Mouse (Mus musculus): Measurements from ENCODE around the gene Kat8.
"Not testable (repeated sequence)": the region's sequence is repeated elsewhere in the genome, so short reads cannot be mapped to it uniquely, and the experiment has no call there.

The Kat8 gene

DNA sequence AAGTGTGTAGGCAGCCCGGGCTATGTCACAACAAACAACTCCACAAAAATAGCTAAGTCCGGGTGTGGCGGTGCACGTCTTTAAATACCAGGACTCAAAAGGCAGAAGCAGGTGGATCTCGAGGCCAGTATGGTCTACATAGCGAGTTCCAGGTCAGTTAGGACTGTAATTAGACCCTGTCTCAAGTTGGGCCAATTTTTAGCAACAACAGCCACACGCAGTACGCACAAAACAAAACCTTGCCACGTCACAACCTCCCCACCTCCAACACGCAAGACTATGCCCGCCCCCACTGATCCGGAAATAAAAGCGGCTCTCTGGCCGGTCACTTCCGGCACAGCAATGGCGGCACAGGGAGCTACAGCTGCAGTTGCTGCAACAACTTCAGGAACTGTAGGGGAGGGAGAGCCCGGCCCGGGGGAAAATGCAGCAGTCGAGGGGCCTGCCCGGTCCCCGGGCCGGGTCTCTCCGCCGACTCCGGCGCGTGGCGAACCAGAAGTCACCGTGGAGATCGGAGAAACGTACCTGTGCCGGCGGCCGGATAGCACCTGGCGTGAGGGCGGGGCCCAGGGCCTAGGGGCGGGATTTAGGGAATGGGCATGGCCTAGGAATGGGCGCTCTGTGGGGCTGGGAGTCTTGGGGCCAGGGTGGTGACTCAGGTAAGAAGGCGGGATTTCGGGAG lies at the start of gene Kat8:
Gene Kat8 (plus strand): TSS at position 327 of the 682 bp plus-strand sequence.
- peak; percentile 85 to 89 for DNase-seq (ENCODE audit: low spot score in 2 of 2)

DNA sequence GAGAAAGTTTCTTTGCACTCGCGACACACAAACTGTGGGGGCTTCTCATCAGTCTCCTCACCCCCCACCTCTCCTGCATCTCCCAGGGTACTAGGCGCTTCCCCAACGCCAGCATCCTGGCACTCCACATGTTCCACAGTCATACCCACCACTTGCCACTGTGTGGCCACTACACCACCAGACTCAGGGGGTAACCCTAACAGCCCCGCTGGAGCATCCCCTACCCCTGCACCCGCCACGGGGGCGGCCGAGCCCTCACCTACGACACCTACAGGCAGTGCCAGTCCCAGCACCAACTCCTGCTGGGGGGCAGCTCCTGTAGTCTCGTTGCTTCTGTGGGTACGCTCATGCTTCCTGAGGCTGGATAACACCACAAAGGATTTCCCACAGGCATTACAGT lies 45.9 kb upstream of the Kat8 start:
- no peak for DNase-seq (ENCODE audit: low spot score in 2 of 2)

DNA sequence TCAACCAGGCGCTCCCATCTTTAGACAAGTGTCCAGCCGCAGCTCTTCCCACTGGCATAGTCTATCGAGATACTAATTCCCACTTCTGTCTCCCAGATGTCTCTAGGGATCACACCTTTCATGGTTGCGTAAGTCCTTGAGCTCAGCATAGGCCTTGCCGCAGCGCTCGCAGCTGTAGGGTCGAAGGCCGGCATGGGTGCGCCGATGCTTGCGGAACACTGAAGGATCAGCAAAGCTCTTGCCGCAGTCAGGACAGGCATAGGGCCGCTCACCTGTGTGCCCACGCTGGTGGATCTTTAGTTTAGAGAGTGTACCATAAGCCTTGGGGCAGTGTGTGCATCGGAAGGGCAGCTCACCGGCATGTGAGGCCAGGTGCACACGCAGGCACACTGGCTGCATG lies 44.7 kb upstream of the Kat8 start:
- no peak for DNase-seq (ENCODE audit: low spot score in 2 of 2)

DNA sequence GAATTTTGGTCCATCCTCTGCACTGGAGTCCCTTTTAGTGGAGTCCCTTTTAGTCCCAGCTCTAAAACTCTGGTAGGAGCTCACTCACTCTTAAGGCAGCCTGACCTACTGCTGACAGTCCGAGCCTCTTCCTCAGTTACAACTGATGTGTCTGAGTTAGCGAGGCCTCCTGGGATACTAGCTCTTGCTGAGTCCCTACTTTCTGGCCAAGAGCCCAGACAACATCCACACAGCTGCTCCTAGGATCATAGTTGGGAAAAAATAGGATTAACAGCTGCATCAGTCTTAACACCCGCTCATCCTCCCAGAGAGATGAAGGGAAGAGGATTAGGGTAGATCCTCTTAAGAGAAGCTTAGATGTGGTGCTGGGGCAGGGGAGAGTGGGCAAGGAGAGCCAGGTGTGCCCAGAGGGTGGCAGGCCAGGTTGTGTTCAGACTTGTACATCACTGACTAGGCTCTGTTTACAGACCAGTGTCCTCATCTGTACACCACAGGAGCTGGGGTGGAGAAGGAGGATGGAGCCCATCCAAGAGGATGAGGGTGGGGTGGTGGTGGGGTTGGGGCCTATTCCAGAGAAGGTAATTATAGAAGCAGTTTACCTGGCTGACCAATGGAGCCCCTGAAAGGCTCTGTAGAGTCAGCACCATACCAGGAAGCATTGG lies 43.0 kb upstream of the Kat8 start:
- peak; percentile 22 to 59 for DNase-seq (ENCODE audit: low spot score in 2 of 2)

DNA sequence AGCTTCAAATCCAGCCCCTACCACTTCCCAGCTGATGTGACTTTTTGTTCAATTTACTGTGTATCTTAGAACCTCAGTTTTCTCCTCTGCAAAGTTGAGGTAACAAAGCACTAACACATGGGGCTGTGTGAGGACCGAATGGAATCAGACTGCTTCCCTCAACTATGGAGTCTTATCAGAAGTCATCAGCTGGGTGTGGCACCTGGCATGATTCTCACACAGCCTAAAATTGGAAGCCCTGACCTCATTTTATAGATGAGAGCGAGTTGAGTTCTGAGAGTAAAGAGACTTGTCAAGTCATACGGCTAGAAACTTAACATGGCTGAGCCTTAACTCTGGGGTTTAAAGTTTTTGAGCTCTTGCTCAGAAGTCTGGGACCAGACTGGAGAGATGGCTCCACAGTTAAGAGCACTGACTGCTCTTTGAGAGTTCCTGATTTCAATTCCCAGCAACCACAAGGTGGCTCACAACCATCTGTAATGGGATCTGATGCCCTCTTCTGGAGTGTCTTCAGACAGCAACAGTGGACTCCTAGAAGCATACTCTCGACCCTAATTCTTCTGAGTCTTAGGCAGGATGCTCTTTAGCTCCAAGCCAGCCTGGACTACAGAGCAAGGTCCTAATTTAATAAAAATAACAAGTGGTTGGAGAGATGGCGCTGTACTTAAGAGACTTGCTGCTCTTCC lies 42.0 kb upstream of the Kat8 start:
- no peak for DNase-seq (ENCODE audit: low spot score in 2 of 2)

DNA sequence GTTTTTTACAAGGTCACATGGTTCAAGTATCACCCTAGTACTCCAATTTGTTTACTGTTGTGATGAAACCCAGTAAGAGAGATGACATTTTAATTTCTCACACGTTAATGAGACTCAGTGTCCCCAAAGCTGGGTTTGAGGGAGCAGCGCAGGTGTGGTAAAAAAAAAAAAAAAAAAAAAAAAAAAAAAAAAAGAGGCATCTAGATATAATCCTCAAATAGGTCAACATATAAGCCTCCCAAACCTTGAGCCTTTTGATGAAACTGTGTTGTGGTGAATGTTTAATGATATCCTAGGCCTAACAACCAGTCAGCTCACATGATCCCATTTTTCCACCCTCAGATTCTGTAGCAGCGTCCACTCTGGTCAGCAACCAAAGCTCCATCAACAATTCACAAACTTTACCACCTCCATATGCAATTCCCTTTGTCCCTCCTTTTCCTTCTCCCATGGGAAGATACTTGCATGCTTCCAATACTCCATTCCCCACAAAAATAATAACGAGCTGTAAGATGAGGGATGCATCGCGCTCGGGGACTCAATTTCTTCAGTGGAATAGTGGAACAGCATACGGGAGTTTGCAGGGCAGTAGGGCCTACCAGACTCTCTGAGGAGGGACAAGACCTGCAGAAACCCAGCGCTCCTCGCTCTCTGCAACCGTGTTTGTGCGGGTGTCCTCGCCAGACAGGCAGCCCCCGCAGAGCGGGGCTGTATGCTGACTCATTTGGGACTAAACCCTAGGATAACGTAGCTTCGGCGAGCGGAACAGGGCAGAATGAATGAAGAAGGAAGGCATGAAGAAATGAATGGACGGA lies 37.3 kb upstream of the Kat8 start:
- no peak for DNase-seq (ENCODE audit: low spot score in 2 of 2)

DNA sequence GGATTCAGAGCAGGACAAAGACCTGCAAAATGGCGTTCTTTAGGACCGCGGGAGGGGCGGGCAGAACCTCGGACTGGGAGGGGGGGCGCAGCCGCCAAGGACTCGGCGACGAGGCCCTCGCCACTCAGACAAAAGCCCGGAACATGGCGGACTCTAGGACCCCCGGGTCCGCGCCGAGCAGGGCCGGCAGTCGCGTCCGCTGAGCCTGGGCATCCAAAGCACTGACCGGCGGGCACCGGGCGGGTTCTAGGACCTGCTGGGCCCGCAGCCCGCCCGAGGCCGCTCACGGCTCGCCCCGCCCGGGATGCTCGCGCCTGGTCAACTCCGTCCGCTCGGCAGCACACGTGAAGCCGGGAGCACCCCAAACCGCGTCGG lies 36.7 kb upstream of the Kat8 start:
- peak; percentile 93 to 95 for DNase-seq (ENCODE audit: low spot score in 2 of 2)

DNA sequence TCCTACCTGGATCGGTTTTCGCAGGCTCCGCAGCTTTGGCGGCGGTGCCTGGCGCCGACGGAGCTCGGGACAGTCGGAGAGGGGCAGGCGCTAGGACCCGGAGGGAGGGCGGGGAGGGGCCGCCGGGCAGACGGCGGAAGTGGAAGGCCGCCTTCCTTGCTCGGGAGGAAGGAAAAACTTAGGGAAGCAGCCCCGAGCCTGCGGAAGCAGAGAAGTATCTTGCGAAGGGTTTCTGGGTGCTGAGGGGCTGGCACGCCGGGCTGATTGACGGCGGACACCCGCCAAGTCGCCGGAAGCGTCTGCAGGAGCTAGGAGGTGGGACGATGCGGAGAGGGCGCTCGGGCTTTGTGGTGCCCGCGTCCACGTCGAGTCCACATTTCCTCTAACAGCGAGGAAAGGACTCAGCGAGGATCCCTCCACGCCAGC lies 36.3 kb upstream of the Kat8 start, which contains the start of gene Zfp646:
Gene Zfp646 (plus strand): TSS at position 181 of the 426 bp plus-strand sequence.
- peak in 1 of 2 experiments; percentile 75 for DNase-seq (ENCODE audit: low spot score in 2 of 2)

DNA sequence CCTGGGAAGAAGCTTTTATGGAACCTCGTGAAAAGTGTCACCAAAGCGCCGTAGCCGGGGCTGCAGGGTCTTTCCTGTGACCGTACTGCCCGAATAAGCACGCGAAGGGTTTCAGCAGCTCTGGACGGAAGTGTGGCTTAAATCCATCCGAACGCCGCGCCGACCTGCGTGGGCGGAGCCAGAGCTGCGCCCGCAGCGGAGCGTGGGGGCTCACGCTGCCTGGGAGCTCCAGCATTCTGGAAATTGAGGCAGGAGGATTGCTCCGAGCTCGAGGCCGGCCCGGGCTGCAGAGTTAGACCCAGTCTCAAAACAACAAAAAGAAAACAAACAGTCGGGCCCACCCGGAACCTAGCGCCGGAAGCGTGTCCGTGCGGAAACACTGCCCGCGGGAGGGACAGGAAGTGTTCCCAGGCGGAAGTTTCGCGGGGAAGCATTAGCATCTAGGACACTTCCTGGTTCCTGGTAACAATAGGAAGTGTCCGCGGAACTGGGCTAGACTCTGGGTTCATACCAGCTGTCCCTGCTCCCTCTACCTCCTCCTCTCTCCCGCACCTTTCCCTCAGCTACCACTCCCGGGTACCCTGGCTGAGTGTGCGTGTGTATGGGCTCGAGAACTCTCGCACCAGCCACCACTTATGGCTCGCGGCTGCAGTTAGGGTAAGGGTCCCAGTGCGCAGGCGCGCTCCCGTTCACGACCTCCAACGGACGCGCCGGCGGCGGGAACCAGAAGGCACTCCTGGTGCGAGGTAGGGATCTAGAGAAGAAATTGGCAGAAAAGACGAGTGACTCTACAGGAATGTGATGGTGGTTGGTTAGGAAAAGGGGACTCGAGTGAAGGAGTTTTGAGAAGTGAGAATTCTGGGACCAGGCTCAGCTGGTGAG lies 35.6 kb upstream of the Kat8 start, which contains the start of gene Zfp668:
Gene Zfp668 (minus strand): TSS at position 362 of the 882 bp plus-strand sequence.
- peak; percentile 90 to 91 for DNase-seq (ENCODE audit: low spot score in 2 of 2)

DNA sequence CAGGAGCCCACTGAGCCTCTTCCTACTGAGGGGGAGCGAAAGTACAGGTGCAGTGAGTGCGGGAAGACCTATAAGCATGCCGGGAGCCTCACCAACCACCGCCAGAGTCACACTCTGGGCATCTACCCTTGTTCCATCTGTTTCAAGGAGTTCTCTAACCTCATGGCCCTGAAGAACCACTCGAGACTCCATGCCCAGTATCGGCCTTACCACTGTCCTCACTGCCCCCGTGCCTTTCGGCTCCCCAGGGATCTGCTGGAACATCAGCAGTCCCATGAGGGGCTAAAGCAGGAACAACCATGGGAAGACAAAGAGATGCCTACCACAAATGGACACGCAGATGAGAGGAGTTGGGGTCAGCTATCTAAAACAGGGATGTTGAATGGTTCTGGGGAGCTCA lies 33.0 kb upstream of the Kat8 start:
- no peak for DNase-seq (ENCODE audit: low spot score in 2 of 2)

DNA sequence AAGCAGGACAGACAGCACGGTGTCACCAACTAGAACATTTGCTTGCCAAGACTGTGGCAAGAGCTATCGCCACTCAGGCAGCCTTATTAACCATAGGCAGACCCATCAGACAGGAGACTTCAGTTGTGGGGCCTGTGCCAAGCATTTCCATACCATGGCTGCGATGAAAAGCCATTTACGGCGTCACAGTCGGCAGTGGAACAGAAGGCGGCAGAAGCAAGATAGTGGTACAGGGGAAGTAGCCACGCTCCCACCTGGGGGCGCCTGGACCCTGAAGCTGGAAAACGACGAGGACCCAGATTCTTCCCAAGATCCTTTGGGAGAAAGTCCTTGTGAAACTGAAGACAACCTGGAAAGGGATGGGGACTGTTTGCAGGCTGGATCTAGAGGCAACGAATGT lies 31.9 kb upstream of the Kat8 start:
- DNase-seq (ENCODE audit: low spot score in 2 of 2), result no peak

DNA sequence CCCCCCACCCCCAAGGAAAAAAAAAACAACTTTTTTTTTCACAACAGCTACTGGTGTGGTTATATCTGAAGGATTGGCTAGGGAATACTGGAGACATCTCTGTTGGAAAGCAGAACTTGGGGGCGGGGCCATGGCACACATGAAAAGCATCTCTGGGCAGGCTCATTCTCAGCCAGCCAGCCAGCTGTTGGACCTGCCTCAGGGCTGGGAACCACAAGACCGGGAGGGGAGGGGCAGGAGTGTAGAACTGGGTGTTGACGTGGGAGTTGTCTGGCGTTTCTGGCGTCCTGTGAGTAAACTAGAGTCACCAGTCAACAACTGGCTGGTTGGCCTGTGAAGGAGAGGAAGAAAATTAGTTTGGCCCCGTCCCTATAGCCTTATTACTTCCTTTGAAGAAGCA lies 26.4 kb upstream of the Kat8 start:
- peak in 1 of 2 experiments; percentile 19 for DNase-seq (ENCODE audit: low spot score in 2 of 2)

DNA sequence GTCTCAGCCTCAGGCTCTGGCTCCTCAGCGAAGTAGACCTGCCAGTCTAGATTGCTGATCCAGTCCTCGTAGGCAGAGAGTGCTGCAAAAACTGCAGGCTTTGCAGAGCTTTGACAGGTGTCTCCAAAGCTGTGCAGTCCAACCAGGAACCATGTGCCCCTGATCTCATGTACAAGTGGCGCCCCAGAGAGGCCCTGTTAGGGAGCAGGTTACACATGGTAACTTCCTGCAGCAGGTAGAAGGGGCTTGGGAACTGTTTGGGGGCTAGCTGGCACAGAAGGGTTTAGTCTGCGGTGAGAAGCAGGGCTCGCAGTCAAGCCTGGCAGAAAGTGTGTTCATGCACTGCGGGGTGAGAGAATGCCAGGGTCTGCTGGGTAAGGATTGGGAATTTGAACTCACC lies 25.8 kb upstream of the Kat8 start:
- no peak for DNase-seq (ENCODE audit: low spot score in 2 of 2)

DNA sequence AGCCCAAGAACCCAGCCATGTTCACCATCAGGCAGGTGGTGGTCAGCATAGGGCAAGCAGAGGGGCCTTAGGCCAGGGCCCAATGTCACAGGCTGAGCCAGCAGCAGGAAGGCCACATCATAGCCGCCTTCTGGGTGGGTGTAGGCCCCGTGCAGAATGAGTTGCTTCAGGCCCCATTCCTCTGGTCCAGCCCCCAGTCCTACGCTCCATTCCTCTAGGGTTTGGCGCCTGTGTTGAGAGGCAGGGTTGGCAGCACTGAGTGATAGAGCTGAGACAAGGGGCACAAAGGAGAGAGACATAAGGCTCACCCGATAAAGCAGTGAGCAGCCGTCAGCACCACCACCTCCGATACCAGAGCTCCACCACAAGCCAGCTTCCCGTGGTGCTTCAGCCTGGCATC lies 25.1 kb upstream of the Kat8 start:
- no peak for DNase-seq (ENCODE audit: low spot score in 2 of 2)

DNA sequence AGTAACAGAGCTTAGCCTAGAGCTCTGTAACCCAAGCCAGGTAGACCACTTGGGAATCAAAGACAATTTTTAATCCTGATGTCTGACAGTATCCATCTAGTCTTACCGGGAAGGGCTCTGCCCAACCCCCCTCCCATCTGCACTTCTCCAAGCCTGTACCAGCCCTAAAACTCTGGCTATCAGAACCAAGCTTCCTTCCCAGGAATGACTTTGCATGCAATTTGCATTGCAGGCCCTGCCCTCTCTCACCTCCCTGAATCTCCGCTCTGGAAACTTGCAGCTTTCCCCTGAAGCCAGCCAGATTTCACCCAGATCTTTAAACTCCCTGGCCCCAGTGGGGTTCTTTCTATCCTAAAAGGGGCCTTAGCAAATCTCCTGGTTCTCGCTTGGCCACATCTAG lies 24.5 kb upstream of the Kat8 start:
- DNase-seq (ENCODE audit: low spot score in 2 of 2), result no peak

DNA sequence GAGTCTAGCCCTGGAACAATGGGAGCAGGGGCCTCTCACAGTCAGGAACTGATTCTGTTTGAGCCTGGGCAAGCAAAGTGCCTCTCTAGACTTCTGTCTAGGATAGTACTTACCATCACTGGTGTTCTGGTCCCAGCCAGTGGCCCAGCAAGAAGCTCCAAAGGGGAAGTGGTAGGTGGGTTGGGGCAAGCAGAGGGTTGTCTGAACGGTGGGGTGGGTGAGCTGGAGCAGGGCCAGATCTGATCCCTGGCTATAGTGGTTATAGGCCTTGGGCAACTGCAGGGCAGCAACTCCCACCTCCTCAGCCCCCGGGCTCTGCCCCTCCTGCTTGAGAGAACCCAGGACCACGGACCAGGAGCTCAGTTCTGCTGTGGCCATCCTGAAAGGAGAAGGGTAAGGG lies 23.5 kb upstream of the Kat8 start:
- no peak for DNase-seq (ENCODE audit: low spot score in 2 of 2)

DNA sequence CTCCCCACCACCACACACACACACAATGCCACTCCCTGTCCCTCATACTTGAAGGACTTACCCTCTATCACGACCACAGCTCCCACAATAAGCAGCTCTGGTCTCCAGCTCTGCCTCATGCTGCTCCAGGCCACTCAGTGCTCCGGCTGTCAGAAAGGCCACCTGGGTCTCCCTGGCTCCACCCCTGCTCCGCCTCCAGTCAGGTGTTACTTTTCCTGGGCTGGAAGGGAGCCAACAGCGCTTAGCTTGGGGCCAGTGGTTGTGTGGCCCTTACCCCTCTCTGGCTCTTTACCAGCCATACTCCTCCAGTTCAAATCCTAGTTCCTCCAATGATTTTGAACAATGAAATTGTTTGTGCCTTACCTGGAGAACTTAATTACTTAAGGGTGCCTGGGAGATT lies 21.5 kb upstream of the Kat8 start, which contains the start of gene Prss53:
Gene Prss53 (minus strand): TSS at position 173 of the 400 bp plus-strand sequence.
- DNase-seq (ENCODE audit: low spot score in 2 of 2), result no peak

DNA sequence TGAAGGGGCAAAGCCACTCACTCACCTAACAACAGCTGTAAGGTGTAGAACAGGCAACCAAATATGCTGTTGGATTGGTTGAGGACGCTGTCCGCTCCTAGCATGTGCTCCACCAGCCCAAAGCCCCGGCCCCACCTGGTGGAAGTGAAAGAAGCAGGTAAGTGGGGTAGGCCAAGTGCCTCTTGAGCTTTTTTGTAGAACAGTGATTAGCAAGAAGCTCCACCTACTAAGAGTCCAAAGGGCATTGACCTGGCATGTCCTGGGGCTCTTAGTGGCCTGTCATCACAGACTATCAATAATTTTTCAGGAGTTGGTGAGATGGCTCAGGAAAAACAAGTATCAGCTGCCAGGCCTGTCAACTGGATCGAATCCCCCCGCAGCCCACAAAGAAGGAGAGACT lies 17.8 kb upstream of the Kat8 start:
- DNase-seq (ENCODE audit: low spot score in 2 of 2), result no peak

DNA sequence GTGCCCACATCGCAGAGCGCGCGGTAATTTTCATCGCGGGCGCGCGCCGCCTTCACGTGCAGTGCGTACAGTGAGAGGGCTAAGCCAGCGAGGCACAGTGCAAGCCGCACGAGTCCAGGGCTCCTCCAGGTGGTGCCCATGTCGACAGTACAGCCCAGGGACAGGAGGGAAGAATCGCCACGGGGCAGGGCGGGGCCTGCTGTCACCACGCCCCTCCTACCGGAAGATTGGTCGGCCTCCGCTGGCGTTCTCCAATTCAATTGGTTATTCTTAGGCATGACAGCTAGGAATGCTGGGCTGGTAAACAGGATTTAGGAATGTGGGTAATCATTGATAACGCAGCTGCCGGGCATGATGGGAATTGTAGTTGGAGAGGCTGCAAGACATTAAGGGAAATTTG lies 16.9 kb upstream of the Kat8 start, which contains the start of the genes Gm21974 and Vkorc1:
Gene Gm21974 (minus strand): TSS at position 13 of the 400 bp plus-strand sequence.
Gene Vkorc1 (minus strand): TSS at position 176 of the 400 bp plus-strand sequence.
- DNase-seq (ENCODE audit: low spot score in 2 of 2), result peak; percentile 92 to 97

DNA sequence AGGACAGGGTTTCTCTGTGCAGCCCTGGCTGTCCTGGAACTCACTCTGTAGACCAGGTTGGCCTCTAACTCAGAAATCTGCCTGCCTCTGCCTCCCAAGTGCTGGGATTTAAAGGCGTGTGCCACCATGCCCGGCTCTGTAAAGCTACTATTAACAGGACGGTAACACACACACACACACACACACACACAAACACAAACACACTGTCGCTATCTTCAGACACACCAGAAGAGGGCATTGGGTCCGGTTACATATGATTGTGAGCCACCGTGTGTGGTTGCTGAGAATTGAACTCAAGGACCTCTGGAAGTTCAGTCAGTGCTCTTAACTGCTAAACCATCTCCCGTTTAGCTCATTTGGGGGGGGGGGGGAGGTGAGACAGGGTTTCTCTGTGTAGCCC lies 16.4 kb upstream of the Kat8 start:
- not testable (repeated sequence) for DNase-seq (ENCODE audit: low spot score in 2 of 2)

DNA sequence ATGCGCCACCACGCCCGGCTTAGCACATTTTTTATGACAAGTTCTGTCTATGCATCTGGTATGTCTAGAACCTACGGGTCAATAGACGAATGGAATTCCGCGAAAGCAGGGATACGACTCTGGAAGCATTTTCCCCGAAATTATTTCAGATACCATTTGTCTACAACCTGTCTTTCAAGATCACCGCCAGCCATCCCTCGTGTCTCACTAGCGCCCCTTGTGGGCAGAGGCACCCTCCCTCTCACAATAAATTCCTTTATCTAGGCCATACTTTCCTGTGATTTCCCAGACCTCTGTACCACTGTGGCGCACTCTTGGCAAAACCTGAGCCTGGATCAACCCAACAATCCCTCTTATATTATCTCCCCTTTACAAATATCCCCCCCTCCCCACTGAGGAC lies 15.9 kb upstream of the Kat8 start:
- DNase-seq (ENCODE audit: low spot score in 2 of 2), result peak in 1 of 2 experiments; percentile 31
